Mouse (Mus musculus): ENCODE measurements around the gene Kcnip2. TPM values are rescaled to one million over a fixed set of nuclear protein-coding genes. Genes with fewer than 3 reads are reported as not detected.

Gene Kcnip2
- 12.3 and 14.6 TPM in 2 replicates for polyA plus RNA-seq (2015; fragmentation: Nextera tagmentation; extraction: Ambion mirVana)

DNA sequence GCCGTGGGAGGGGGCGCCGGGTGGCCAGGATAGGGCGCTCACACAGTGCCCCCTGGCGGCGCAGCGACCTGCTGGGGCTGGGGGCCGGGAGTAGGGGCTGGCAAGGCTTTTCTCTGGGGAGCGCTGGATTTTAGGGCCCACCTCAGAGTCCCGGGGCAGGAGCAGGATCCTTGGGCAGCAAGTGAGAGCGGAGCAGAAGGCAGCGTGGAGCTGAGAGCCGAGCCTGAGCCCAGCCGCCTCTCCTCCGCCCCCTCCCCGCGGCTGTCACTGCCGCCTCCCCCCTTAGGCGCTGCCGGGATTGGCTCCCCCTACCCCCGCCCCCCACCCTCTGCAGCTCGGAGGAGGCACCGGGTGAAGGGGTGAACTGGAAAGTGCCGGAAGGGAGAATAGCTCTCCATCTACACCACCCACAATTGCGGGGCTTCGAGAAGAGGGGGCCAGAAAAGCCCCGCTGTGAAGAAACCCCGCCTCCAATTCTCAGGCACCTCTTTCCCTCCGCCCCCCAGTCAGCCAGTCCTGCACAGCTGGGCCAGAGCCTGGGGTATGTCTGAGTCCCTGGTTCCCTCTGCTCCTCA lies at the start of gene Kcnip2:
TSS of gene Kcnip2 (minus strand) at position 231 of the 575 bp plus-strand sequence.
- under 1% methylated on average over 24 of the region's 29 CpGs for WGBS
- H3K4me1 ChIP-seq (replicated peaks; ENCODE audit: control insufficient read depth, insufficient read depth, low read length): peaks cover 30% of the 10 kb centered on the region
- H3K36me3 ChIP-seq (ENCODE audit: control insufficient read depth, insufficient read depth): no peaks in the 10 kb centered on the region
- peak within 1 kb of the TSS; percentile 86 for H3K4me2 ChIP-seq (ENCODE audit: low read length)
- peak; percentile 66 for ATAC-seq
- H3K9ac ChIP-seq (replicated peaks; ENCODE audit: low read depth, low read length): peak within 1 kb of the TSS; percentile 58
- no peak within 1 kb of the TSS for H3K27ac ChIP-seq (ENCODE audit: low read length)
- no peaks in the 10 kb centered on the region for H3K27me3 ChIP-seq (replicated peaks; ENCODE audit: control insufficient read depth, insufficient read depth, low read length)
- no peaks in the 10 kb centered on the region for H3K9me3 ChIP-seq (ENCODE audit: control insufficient read depth, low read length)
- H3K4me3 ChIP-seq (replicated peaks; ENCODE audit: low read length): peak within 1 kb of the TSS; percentile 48

DNA sequence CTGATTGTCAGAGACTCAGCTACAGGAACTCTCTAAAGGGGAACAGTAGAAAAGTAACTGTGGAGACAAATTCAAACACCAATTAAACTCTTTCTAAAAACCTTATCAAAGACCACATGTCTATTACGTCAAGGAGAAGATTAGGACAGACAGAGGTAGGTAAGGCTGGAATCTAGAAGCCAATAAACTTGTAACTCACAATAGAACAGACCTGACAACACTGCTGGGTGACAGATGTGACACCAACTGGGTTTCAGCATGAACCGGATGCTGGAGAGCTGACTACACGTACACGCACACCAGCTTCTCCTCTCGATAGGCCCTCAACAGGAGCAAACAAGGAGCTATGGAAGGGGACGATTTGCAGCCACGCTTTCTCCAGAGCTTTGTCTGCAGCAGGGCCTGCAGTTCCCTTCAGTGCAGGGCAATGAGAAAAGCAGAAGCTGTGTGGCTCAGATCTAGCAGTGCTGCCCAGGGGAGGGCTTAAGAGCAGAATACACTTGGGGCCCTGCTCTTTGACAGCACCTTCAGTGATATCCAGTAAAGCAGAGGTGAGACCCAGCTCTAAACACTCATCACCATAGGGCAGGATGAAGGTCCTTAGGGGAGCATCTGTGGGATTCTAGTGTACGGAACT lies 39.5 kb upstream of the Kcnip2 start:
- 53% methylated on average over 8 of the region's 8 CpGs for WGBS
- H3K27me3 ChIP-seq (replicated peaks; ENCODE audit: control insufficient read depth, insufficient read depth, low read length): no peaks in the 10 kb centered on the region
- H3K4me3 ChIP-seq (replicated peaks; ENCODE audit: low read length): no peak overlapping the region
- H3K9ac ChIP-seq (replicated peaks; ENCODE audit: low read depth, low read length): no peak overlapping the region
- no peaks in the 10 kb centered on the region for H3K36me3 ChIP-seq (ENCODE audit: control insufficient read depth, insufficient read depth)
- peaks cover 4% of the 10 kb centered on the region; the same call in 1 of the 2 replicates for H3K4me1 ChIP-seq (replicated peaks; ENCODE audit: control insufficient read depth, insufficient read depth, low read length)
- H3K9me3 ChIP-seq (ENCODE audit: control insufficient read depth, low read length): no peaks in the 10 kb centered on the region
- ATAC-seq: no peak
- H3K27ac ChIP-seq (ENCODE audit: low read length): no peak overlapping the region
- H3K4me2 ChIP-seq (ENCODE audit: low read length): no peak overlapping the region

DNA sequence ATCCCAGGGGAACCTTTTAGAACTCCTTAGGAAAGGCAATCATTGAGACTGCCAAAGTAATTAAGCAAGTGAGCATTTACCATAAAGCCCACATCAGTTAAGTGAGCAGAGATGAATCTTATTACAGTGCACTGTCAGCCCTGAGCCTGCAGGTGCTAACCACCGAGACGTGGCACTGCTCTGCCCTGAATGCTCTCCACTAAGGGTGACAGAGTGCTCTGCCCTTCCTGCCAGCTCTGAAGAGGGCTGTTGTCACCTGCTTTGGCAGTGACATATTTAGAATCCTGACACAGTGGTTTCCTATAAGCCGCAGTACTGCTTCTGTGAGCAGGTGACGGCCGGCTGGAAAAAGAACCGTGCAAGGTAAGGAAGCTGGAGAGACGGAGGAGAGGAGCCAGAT lies 38.7 kb upstream of the Kcnip2 start:
- H3K27me3 ChIP-seq (replicated peaks; ENCODE audit: control insufficient read depth, insufficient read depth, low read length): no peaks in the 10 kb centered on the region
- WGBS: 62% methylated on average over 7 of the region's 7 CpGs
- H3K4me1 ChIP-seq (replicated peaks; ENCODE audit: control insufficient read depth, insufficient read depth, low read length): peaks cover 4% of the 10 kb centered on the region; the same call in 1 of the 2 replicates
- H3K9me3 ChIP-seq (ENCODE audit: control insufficient read depth, low read length): no peaks in the 10 kb centered on the region
- no peak overlapping the region for H3K4me3 ChIP-seq (replicated peaks; ENCODE audit: low read length)
- H3K9ac ChIP-seq (replicated peaks; ENCODE audit: low read depth, low read length): no peak overlapping the region
- no peak overlapping the region for H3K27ac ChIP-seq (ENCODE audit: low read length)
- ATAC-seq: peak; percentile 33; the same call in 1 of the 2 replicates
- no peaks in the 10 kb centered on the region for H3K36me3 ChIP-seq (ENCODE audit: control insufficient read depth, insufficient read depth)
- H3K4me2 ChIP-seq (ENCODE audit: low read length): no peak overlapping the region

DNA sequence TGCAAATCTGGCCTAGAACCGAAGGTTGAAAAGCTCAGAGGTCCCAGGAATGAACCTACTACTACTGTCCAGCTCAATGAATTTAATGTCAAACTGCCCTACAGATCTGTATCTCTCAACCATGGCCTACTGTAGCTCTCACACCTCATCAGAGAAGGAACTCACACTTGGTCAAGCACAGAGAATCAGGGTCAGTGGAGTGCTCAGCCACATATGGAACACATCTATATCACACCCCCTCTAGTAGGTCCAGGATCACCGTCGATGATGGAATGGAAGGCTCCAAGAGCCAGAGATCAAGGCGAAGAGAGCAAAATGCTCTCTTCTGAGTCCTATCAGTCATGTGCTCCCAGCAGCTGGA lies 31.9 kb upstream of the Kcnip2 start:
- Histone ChIP-seq H3K4me2 (ENCODE audit: low read length) (no peak overlapping the region), H3K4me3 (replicated peaks; ENCODE audit: low read length) (no peak overlapping the region), H3K9ac (replicated peaks; ENCODE audit: low read depth, low read length) (no peak overlapping the region), H3K4me1 (replicated peaks; ENCODE audit: control insufficient read depth, insufficient read depth, low read length) (peaks cover 11% of the 10 kb centered on the region), H3K27ac (ENCODE audit: low read length) (no peak overlapping the region), H3K27me3 (replicated peaks; ENCODE audit: control insufficient read depth, insufficient read depth, low read length) (no peaks in the 10 kb centered on the region), H3K9me3 (ENCODE audit: control insufficient read depth, low read length) (no peaks in the 10 kb centered on the region), H3K36me3 (ENCODE audit: control insufficient read depth, insufficient read depth) (no peaks in the 10 kb centered on the region)
- 89% methylated on average over 4 of the region's 4 CpGs for WGBS
- no peak for ATAC-seq

DNA sequence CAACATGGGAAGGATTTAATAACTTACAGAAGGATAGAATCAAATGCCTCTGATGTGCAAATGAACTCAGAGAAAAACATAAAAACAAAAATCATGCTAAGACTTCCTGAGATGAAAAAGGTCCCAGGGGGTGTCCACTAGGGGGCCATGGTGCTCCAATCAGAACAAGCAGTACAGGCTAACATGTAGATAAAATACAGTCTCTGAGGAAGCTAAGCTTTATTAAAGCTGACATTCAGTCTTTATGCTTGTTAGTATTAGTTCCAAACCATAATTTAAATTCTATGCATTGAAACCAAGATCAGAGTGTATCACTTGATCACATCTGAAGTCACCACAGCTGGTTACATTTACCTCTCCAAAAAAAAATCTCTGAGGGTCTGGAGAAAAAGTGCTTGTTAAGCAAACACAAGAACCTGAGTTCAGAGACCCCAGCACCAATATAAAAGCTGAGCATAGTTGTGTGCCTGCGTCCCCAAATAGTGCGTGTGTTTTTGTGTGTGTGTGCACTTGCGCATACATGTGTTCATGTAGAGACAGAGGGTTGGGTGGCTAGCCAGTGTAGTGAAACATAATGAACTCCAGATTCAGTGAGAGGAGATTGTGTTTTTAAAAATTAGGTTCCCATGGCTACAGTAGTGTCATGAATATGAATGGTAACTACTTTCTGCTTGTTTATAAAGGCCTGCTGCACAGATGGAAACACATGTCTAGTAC lies 31.3 kb upstream of the Kcnip2 start:
- Histone ChIP-seq H3K27ac (ENCODE audit: low read length) (no peak overlapping the region), H3K9ac (replicated peaks; ENCODE audit: low read depth, low read length) (no peak overlapping the region), H3K4me1 (replicated peaks; ENCODE audit: control insufficient read depth, insufficient read depth, low read length) (peaks cover 11% of the 10 kb centered on the region), H3K9me3 (ENCODE audit: control insufficient read depth, low read length) (no peaks in the 10 kb centered on the region), H3K36me3 (ENCODE audit: control insufficient read depth, insufficient read depth) (no peaks in the 10 kb centered on the region), H3K4me3 (replicated peaks; ENCODE audit: low read length) (no peak overlapping the region), H3K4me2 (ENCODE audit: low read length) (no peak overlapping the region), H3K27me3 (replicated peaks; ENCODE audit: control insufficient read depth, insufficient read depth, low read length) (no peaks in the 10 kb centered on the region)
- 92% methylated on average over 3 of the region's 3 CpGs for WGBS
- no peak for ATAC-seq

DNA sequence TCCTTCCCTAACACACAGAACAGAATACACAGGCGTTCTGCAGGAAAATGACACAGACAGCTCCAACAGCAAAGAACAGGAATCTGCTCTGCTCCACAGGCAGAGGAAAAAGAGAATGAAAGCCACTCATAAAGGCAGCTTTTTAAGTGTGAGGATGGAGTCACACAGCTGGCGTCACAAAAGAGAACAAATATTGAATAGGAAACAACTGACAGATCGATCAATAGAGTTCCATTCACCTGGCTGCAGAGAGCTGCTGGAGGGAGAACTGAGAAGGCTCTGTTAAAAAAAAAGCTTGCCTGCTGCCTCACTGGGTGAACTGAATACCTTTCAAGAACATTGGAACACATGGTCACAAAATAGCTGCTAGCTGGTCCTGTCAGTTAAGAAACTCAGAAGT lies 28.3 kb upstream of the Kcnip2 start:
- 9% methylated on average over 3 of the region's 3 CpGs for WGBS
- Histone ChIP-seq H3K4me1 (replicated peaks; ENCODE audit: control insufficient read depth, insufficient read depth, low read length) (peaks cover 11% of the 10 kb centered on the region), H3K9me3 (ENCODE audit: control insufficient read depth, low read length) (no peaks in the 10 kb centered on the region), H3K36me3 (ENCODE audit: control insufficient read depth, insufficient read depth) (no peaks in the 10 kb centered on the region), H3K27me3 (replicated peaks; ENCODE audit: control insufficient read depth, insufficient read depth, low read length) (no peaks in the 10 kb centered on the region), H3K4me2 (ENCODE audit: low read length) (no peak overlapping the region), H3K27ac (ENCODE audit: low read length) (no peak overlapping the region), H3K4me3 (replicated peaks; ENCODE audit: low read length) (no peak overlapping the region), H3K9ac (replicated peaks; ENCODE audit: low read depth, low read length) (no peak overlapping the region)
- ATAC-seq: no peak

DNA sequence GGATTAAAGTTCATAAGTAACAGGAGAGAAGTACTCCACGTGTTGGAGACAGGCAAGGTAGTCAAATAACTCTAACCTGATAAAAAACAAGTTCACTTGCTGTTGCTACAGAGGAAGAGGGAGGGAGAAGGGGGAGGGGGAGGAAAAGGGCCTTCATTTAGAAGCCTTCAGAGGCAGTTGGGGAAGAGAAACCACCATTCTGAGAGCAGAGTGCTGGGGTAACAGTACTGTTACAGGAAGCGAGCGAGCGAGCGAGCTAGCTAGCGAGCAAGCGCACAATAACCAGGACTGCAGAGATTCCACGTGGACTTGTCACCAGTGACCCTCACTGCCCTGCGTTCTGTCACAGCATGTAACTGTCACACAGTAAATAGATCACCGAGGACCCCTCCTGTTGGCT lies 27.6 kb upstream of the Kcnip2 start:
- H3K27me3 ChIP-seq (replicated peaks; ENCODE audit: control insufficient read depth, insufficient read depth, low read length): no peaks in the 10 kb centered on the region
- no peak overlapping the region for H3K27ac ChIP-seq (ENCODE audit: low read length)
- H3K36me3 ChIP-seq (ENCODE audit: control insufficient read depth, insufficient read depth): no peaks in the 10 kb centered on the region
- no peak overlapping the region for H3K9ac ChIP-seq (replicated peaks; ENCODE audit: low read depth, low read length)
- H3K4me3 ChIP-seq (replicated peaks; ENCODE audit: low read length): no peak overlapping the region
- no peak for ATAC-seq
- WGBS: 44% methylated on average over 10 of the region's 10 CpGs
- no peaks in the 10 kb centered on the region for H3K9me3 ChIP-seq (ENCODE audit: control insufficient read depth, low read length)
- H3K4me1 ChIP-seq (replicated peaks; ENCODE audit: control insufficient read depth, insufficient read depth, low read length): peaks cover 11% of the 10 kb centered on the region
- H3K4me2 ChIP-seq (ENCODE audit: low read length): no peak overlapping the region

DNA sequence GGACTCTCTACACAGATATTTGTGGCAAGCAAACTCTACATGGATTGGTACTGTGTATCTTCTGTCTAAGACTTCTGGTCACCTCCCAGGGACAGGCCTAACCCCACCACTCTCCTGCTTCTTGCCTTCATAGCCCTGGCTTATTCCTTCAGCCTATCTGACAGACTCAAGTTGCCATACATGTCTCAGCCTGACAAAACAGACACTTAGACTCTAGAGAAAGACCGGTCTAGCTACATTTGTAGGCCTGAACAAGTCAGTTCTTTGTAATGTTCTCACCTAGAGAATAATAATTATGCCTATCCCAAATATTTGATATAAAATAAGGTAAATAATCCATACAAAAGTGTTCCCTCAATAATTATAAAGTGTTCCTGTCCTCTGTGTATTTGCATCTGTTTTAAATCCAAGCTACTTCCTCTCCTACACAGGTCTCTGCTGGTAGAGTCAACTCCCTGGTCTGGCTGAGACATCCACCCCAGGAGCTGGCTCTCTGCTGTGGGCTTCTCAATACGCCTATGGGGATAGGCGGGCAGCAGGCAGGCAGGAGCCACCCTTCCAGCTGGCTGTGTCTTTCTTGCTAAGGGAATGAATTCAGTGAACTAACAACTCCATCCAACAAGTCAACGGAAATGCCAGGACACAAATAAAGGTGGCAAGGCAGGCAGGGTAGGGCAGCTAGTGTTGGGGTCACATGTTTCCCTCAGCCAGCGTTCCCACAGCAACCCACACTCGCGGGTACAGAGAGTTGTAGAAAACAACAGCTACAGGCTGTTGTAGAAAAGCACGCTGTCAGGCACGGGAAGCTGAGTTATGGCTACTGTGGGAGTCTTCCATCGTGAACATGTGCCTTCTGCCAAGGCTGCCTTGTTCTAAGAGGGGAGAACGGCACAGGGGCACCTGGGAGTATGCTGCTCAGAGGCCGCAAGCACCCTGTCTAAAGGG lies 21.5 kb upstream of the Kcnip2 start:
- Histone ChIP-seq H3K27ac (ENCODE audit: low read length) (no peak overlapping the region; the same call in 1 of the 2 replicates), H3K9me3 (ENCODE audit: control insufficient read depth, low read length) (no peaks in the 10 kb centered on the region), H3K4me3 (replicated peaks; ENCODE audit: low read length) (no peak overlapping the region), H3K4me1 (replicated peaks; ENCODE audit: control insufficient read depth, insufficient read depth, low read length) (no peaks in the 10 kb centered on the region; the same call in 1 of the 2 replicates), H3K4me2 (ENCODE audit: low read length) (no peak overlapping the region), H3K36me3 (ENCODE audit: control insufficient read depth, insufficient read depth) (no peaks in the 10 kb centered on the region), H3K9ac (replicated peaks; ENCODE audit: low read depth, low read length) (no peak overlapping the region), H3K27me3 (replicated peaks; ENCODE audit: control insufficient read depth, insufficient read depth, low read length) (no peaks in the 10 kb centered on the region)
- ATAC-seq: no peak
- WGBS: 77% methylated on average over 12 of the region's 12 CpGs

DNA sequence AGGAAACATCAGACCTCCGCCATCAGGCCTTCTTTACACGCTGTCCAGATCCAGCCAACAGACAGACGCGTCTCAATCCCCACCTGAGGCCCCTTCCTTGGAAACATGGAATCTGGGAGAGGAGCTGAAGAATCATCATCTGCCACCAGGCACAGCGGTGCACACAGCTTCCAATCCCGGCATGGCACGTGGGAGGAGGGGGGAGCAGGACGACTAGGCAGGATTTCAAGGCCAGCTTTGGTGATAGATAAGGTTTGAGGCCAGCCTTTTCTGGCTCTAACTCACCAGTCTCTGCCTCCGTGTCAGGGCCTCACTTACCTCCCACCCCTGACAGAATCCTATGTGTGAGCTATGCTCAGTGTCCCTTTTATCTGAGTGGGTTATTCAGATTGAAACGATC lies 19.6 kb upstream of the Kcnip2 start:
- H3K9ac ChIP-seq (replicated peaks; ENCODE audit: low read depth, low read length): no peak overlapping the region
- H3K27ac ChIP-seq (ENCODE audit: low read length): no peak overlapping the region
- no peaks in the 10 kb centered on the region for H3K27me3 ChIP-seq (replicated peaks; ENCODE audit: control insufficient read depth, insufficient read depth, low read length)
- H3K9me3 ChIP-seq (ENCODE audit: control insufficient read depth, low read length): no peaks in the 10 kb centered on the region
- H3K4me1 ChIP-seq (replicated peaks; ENCODE audit: control insufficient read depth, insufficient read depth, low read length): no peaks in the 10 kb centered on the region; the same call in 1 of the 2 replicates
- H3K36me3 ChIP-seq (ENCODE audit: control insufficient read depth, insufficient read depth): no peaks in the 10 kb centered on the region
- H3K4me2 ChIP-seq (ENCODE audit: low read length): no peak overlapping the region
- WGBS: 80% methylated on average over 10 of the region's 10 CpGs
- H3K4me3 ChIP-seq (replicated peaks; ENCODE audit: low read length): no peak overlapping the region
- ATAC-seq: no peak

Measured in forebrain, embryonic 16.5 days (tissue).